Mouse (Mus musculus) bone marrow macrophage, adult 2 months (primary cell): ENCODE measurements around the gene Bptf.

Experiments
- CTCF ChIP-seq: IDR thresholded peaks from 2 replicates; pipeline ENCODE4 v1.5.1; 2012; ENCODE audit warnings: low read depth, mild to moderate bottlenecking, low read length, moderate library complexity
- POLR2A ChIP-seq: IDR thresholded peaks from 2 replicates; pipeline ENCODE4 v1.6.1; 2012; ENCODE audit warnings: mild to moderate bottlenecking, low read depth, low read length, borderline replicate concordance

DNA sequence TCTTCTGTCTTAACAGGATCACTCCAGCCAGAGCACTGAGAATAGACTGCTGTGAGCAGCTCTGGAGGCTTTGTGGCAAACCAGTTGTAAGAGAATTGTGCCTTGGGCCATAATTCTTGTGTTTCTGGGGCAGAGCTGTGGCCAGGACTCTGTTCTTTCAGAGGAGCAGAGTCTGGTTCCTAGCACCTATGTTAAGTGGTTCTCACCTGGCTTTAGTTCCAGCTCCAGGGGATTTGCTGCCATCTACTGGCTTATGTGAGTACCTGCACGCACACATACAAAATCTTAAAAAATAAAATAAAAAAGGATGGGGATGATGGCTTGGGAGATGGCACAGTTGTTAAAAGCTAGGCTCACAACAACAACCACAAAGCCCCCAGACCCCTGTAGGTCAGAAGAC, 27.1 kb upstream of the Bptf start:
- TF ChIP-seq CTCF (peak; percentile 57), POLR2A (no peak)
